Mouse (Mus musculus): Measurements from ENCODE around the gene Alg12.

- TF ChIP-seq GATA1 (IDR thresholded peaks at IDR 0.05; ENCODE audit: borderline replicate concordance, low read length) (no peak), FLI1 (IDR thresholded peaks at IDR 0.05; ENCODE audit: low read length) (no peak)
Observed at GRCm38 (mm10) chr15:88755761-88756160, 63.4 kb downstream of the Alg12 start.
